Mouse (Mus musculus) embryonic fibroblast, embryonic 13.5 days (primary cell): ENCODE data around the gene Aprt.

Experiments used
- CTCF ChIP-seq: IDR thresholded peaks from 2 replicates; pipeline ENCODE4 v1.5.1; 2011; ENCODE audit warnings: mild to moderate bottlenecking, control low read depth, low read length, moderate library complexity, borderline replicate concordance; ENCODE audit not compliant: insufficient read depth
- POLR2A ChIP-seq: IDR thresholded peaks from 2 replicates; pipeline ENCODE4 v1.6.1; 2011; ENCODE audit warnings: low read depth, mild to moderate bottlenecking, control low read depth, low read length, moderate library complexity

- TF ChIP-seq CTCF = no peak
- TF ChIP-seq POLR2A = no peak
Observed at GRCm38 (mm10) chr8:122568109-122568504, 8.6 kb downstream of the Aprt start.
